22 mouse cellular contexts compared by ENCODE assay signal in genomic region chr11:7234436-7234835, GRCm38 (mm10). TPM values are rescaled to one million over a fixed set of nuclear protein-coding genes. Genes with fewer than 3 reads are reported as not detected.
"Had no signal": no experiment of that assay in that cellular context is flagged by ENCODE, and none has a peak within 500 bp of the region (broad histone marks: within the 10 kb centered on the region; RNA-seq: fewer than 3 reads in every experiment).

No protein-coding gene starts in this region.

- H3K9me3 ChIP-seq: limb, embryonic 12.5 days; limb, embryonic 15.5 days; midbrain, embryonic 12.5 days had no signal

- H3K36me3 ChIP-seq: limb, embryonic 12.5 days; limb, embryonic 15.5 days; midbrain, embryonic 12.5 days had no signal

- H3K27me3 ChIP-seq: limb, embryonic 12.5 days; limb, embryonic 15.5 days; midbrain, embryonic 12.5 days had no signal

- H3K4me3 ChIP-seq: limb, embryonic 12.5 days; limb, embryonic 15.5 days; midbrain, embryonic 12.5 days had no signal

- H3K27ac ChIP-seq: limb, embryonic 12.5 days; limb, embryonic 15.5 days; liver, embryonic 14.5 days; macrophage; midbrain, embryonic 12.5 days had no signal

- H3K4me2 ChIP-seq: limb, embryonic 12.5 days; limb, embryonic 15.5 days; liver, embryonic 11.5 days; lung, embryonic 14.5 days; midbrain, embryonic 12.5 days had no signal

- H3K9ac ChIP-seq: limb, embryonic 12.5 days; limb, embryonic 15.5 days; liver, embryonic 14.5 days; liver, postnatal 0 days; lung, embryonic 14.5 days; midbrain, embryonic 12.5 days had no signal

- H3K4me1 ChIP-seq: limb, embryonic 12.5 days; limb, embryonic 15.5 days; midbrain, embryonic 12.5 days had no signal

- DNase-seq: kidney, adult 11 months; kidney, postnatal 14 days; kidney, postnatal 4 days; left cerebral cortex, postnatal 4 days; liver, postnatal 0 days; lung, embryonic 14.5 days; thymus, adult 18-20 months; thymus, postnatal 36 days had no signal

RNA-seq across cellular contexts. Expression of gene Igfbp3, which starts 20.7 kb away (rescaled TPM):
- polyA plus RNA-seq: macrophage had no signal

RNA-seq across cellular contexts. Expression of gene Igfbp1, which starts 36.9 kb away (rescaled TPM):
- polyA plus RNA-seq: macrophage; midbrain, postnatal 0 days; neural tube, embryonic 14.5 days; spleen, adult 2 months; urinary bladder, adult 2 months had no signal

RNA-seq across cellular contexts. Expression of gene Gm11985, which starts 46.1 kb away (rescaled TPM):
- polyA plus RNA-seq: kidney, embryonic 14.5 days; limb, embryonic 12.5 days; limb, embryonic 15.5 days; liver, embryonic 11.5 days; liver, embryonic 14.5 days; lung, embryonic 14.5 days; lung, postnatal 0 days; macrophage; midbrain, embryonic 12.5 days; midbrain, postnatal 0 days; neural tube, embryonic 11.5 days; small intestine, adult 2 months; spleen, adult 2 months; urinary bladder, adult 2 months had no signal
